Mouse (Mus musculus): ENCODE measurements around the gene Gm10037. TPM values are rescaled to one million over a fixed set of nuclear protein-coding genes. Genes with fewer than 3 reads are reported as not detected.
"Not testable (repeated sequence)": the region's sequence is repeated elsewhere in the genome, so short reads cannot be mapped to it uniquely, and the experiment has no call there.

Gene Gm10037
- total RNA-seq, 1 experiment from 2014 or later, result not detected

DNA sequence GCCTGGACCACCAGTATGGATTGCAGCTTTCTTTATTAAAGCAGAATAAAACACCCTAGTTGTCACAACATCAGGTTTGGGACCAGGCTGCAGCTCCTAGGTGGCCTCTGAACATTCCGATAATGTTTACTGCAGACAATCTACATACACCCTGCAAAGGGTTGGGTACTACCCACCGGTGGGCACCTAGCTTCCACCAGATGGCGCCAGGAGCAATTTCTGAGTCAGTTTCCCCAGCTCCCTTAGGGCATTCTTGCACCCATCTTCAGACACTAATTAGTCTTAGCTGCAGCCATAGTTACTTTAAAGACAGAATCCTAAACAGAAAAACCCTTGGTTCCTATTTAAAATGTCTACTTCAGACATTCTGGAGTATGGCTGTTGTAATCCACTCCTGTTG, 37.0 kb downstream of the Gm10037 start:
- no peak for ATAC-seq (replicated peaks; ENCODE audit: low read depth, poor library complexity, severe bottlenecking)

DNA sequence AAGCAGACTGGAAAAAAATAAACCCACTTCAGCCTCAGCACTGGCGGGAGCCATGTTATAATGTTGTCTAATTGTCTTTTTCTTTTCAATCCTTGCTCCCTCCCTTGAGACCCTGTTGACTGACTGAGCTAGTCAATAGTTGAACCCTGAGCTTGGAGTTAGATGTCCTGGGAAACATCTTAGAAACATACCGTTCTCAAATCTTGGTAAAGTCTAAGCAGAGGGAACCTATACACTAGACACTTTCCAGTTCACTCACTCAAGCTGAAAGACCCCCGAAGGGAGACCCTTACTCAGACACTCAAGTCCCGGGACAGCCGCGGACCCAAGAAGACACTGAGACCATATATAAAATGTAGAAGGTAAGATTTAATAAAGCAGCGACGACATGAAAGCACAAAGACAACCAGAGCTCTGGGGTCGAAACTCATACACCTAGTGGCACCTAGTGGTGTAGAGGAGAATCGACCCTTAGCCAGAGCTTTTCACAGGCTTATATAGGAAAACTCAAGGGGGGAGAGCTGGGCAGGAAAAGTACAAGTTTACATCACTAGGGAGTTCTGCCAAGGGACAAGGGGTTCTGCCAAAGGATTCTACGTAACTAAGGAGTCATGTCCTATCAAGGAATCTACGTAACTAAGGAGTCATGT, 45.3 kb downstream of the Gm10037 start:
- ATAC-seq (replicated peaks; ENCODE audit: low read depth, poor library complexity, severe bottlenecking), result not testable (repeated sequence)

DNA sequence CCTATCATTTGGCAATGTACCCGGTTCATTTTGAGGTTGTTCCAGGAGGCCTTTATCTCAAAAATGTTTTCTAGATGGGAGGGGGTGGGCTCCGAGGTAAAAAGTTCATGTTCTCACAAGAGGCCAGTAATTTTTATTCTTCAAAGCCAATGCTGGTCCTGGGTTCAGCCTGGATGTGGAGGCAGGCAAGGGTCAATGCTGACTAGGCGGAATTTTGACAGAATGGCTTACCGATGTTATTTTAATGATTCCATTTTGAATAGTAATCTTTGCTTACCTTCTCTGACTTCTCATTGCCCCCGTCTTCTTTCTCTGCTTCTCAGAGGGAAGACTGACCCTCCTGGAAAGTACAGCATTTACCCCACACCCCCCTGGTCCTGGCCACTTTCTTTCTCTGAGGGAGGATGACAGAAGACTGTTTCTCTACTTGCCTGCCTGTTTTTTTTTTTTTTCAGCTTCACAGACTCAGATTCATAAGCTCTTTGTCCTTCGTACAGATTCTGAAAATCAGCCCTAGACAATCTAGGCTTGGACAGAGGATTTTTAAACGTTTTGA, 45.9 kb downstream of the Gm10037 start:
- no peak for ATAC-seq (replicated peaks; ENCODE audit: low read depth, poor library complexity, severe bottlenecking)

GRCm38 (mm10) chr13:67883966-67884365, 53.1 kb downstream of the Gm10037 start:
- no peak for ATAC-seq (replicated peaks; ENCODE audit: low read depth, poor library complexity, severe bottlenecking)

Other genes with a start within 250 kb of the Gm10037 start
- 27.2 and 27.6 TPM in 2 replicates for gene Zfp729b, start 221.4 kb upstream of the Gm10037 start, total RNA-seq (2017)
- gene Gm49345, start 193.3 kb upstream of the Gm10037 start, total RNA-seq (2017), result not detected in 2 replicates
- 15.5 and 18.8 TPM in 2 replicates for gene Zfp729a, start 193.3 kb upstream of the Gm10037 start, total RNA-seq (2017)
- 25.2 and 26.0 TPM in 2 replicates for gene Zfp738, start 144.0 kb upstream of the Gm10037 start, total RNA-seq (2017)
- gene Zfp65, start 101.9 kb upstream of the Gm10037 start, total RNA-seq (2017), result 14.5 and 21.5 TPM in 2 replicates
- gene Zfp85, start 75.9 kb upstream of the Gm10037 start, total RNA-seq (2017), result 2.4 and 8.6 TPM in 2 replicates
- gene Zfp493, start 51.4 kb upstream of the Gm10037 start, total RNA-seq (2017), result 3.0 and 3.2 TPM in 2 replicates
- 7.2 and 9.0 TPM in 2 replicates for gene Zfp273, start 17.4 kb upstream of the Gm10037 start, total RNA-seq (2017)
- gene BC048507, start 32.2 kb downstream of the Gm10037 start, total RNA-seq (2017), result not detected in 2 replicates